Comparison of ENCODE assay signal across 8 mouse cellular contexts in genomic region chr1:191396897-191397849, GRCm38 (mm10). TPM values are rescaled to one million over a fixed set of nuclear protein-coding genes. Genes with fewer than 3 reads are reported as not detected.
A peak's percentile ranks its signal among the peaks of the same experiment; 100 is the strongest.
DNase-seq lines count a peak whose midpoint lies in the region; ATAC-seq and TF ChIP-seq lines count a peak whose summit lies in the region.

No protein-coding gene starts in this region.

- H3K9me3 ChIP-seq in E14TG2a.4 (ENCODE audit: low read length): no peaks in the 10 kb centered on the region
- H3K9me3 ChIP-seq in forebrain, embryonic 12.5 days: no peaks in the 10 kb centered on the region
- no peaks in the 10 kb centered on the region for H3K9me3 ChIP-seq in heart, postnatal 0 days (replicated peaks; ENCODE audit: control insufficient read depth, low read length)
- H3K9me3 ChIP-seq in liver, embryonic 16.5 days (replicated peaks; ENCODE audit: control insufficient read depth, low read length): no peaks in the 10 kb centered on the region
- no peaks in the 10 kb centered on the region for H3K9me3 ChIP-seq in neural tube, embryonic 13.5 days

- under 1% methylated on average over 82 of the region's 82 CpGs for WGBS in forebrain, embryonic 12.5 days
- WGBS in heart, postnatal 0 days: under 1% methylated on average over 74 of the region's 82 CpGs
- WGBS in liver, embryonic 16.5 days (ENCODE audit: insufficient replicate concordance): under 1% methylated on average over 79 of the region's 82 CpGs
- under 1% methylated on average over 82 of the region's 82 CpGs for WGBS in neural tube, embryonic 13.5 days

- H3K27ac ChIP-seq in forebrain, embryonic 12.5 days: peak overlapping the region; percentile 92
- H3K27ac ChIP-seq in heart, postnatal 0 days (ENCODE audit: low read depth): peak overlapping the region; percentile 99
- H3K27ac ChIP-seq in liver, embryonic 16.5 days (ENCODE audit: low read length): peak overlapping the region; percentile 96
- peak overlapping the region; percentile 97 for H3K27ac ChIP-seq in neural tube, embryonic 13.5 days (replicated peaks)
- H3K27ac ChIP-seq in testis, adult 2 months (ENCODE audit: control insufficient read depth, insufficient read depth, low read depth, low read length): peak overlapping the region; percentile 94

- no peaks in the 10 kb centered on the region for H3K36me3 ChIP-seq in E14TG2a.4 (ENCODE audit: insufficient read depth, low read length)
- H3K36me3 ChIP-seq in forebrain, embryonic 12.5 days (replicated peaks): no peaks in the 10 kb centered on the region
- H3K36me3 ChIP-seq in heart, postnatal 0 days (replicated peaks; ENCODE audit: control insufficient read depth, insufficient read depth, low read length): no peaks in the 10 kb centered on the region
- H3K36me3 ChIP-seq in liver, embryonic 16.5 days (ENCODE audit: control insufficient read depth, insufficient read depth): no peaks in the 10 kb centered on the region
- no peaks in the 10 kb centered on the region for H3K36me3 ChIP-seq in neural tube, embryonic 13.5 days
- H3K36me3 ChIP-seq in testis, adult 2 months (ENCODE audit: control insufficient read depth, insufficient read depth, low read length): no peaks in the 10 kb centered on the region

- H3K4me1 ChIP-seq in E14TG2a.4 (replicated peaks; ENCODE audit: low read depth, low read length): peaks cover 33% of the 10 kb centered on the region
- peaks cover 9% of the 10 kb centered on the region; the same call in 1 of the 2 replicates for H3K4me1 ChIP-seq in forebrain, embryonic 12.5 days
- H3K4me1 ChIP-seq in heart, postnatal 0 days (ENCODE audit: control insufficient read depth, insufficient read depth): peaks cover 22% of the 10 kb centered on the region
- peaks cover 13% of the 10 kb centered on the region for H3K4me1 ChIP-seq in liver, embryonic 16.5 days (ENCODE audit: control insufficient read depth, low read depth, low read length)
- peaks cover 17% of the 10 kb centered on the region for H3K4me1 ChIP-seq in neural tube, embryonic 13.5 days (replicated peaks)
- H3K4me1 ChIP-seq in testis, adult 2 months (ENCODE audit: control insufficient read depth, insufficient read depth, low read length): peaks cover 3% of the 10 kb centered on the region

- H3K9ac ChIP-seq in forebrain, embryonic 12.5 days: peak overlapping the region; percentile 82
- peak overlapping the region; percentile 91 for H3K9ac ChIP-seq in heart, postnatal 0 days (replicated peaks; ENCODE audit: low read depth, low read length)
- H3K9ac ChIP-seq in liver, embryonic 16.5 days (ENCODE audit: low read depth, low read length): peak overlapping the region; percentile 96
- H3K9ac ChIP-seq in neural tube, embryonic 13.5 days: peak overlapping the region; percentile 77

- peak; percentile 99 for DNase-seq in c-Kit-positive CD71-positive TER-119-positive erythroid progenitor cells, embryonic 14.5 days (ENCODE audit: low spot score)
- DNase-seq in heart, postnatal 0 days (ENCODE audit: low spot score): peak; percentile 99
- peak; percentile 100 for DNase-seq in kidney, postnatal 4 days

- no peaks in the 10 kb centered on the region for H3K27me3 ChIP-seq in E14TG2a.4 (ENCODE audit: insufficient read depth, low read length)
- no peaks in the 10 kb centered on the region for H3K27me3 ChIP-seq in forebrain, embryonic 12.5 days
- no peaks in the 10 kb centered on the region for H3K27me3 ChIP-seq in heart, postnatal 0 days (ENCODE audit: control insufficient read depth, insufficient read depth, low read length)
- no peaks in the 10 kb centered on the region for H3K27me3 ChIP-seq in liver, embryonic 16.5 days (ENCODE audit: control insufficient read depth, insufficient read depth, low read depth, low read length)
- peaks cover 4% of the 10 kb centered on the region; the same call in 1 of the 2 replicates for H3K27me3 ChIP-seq in neural tube, embryonic 13.5 days
- no peaks in the 10 kb centered on the region for H3K27me3 ChIP-seq in testis, adult 2 months (ENCODE audit: control insufficient read depth, insufficient read depth, low read length)

- TF ChIP-seq POLR2A in testis, adult 2 months (IDR thresholded peaks at IDR 0.05; ENCODE audit: control insufficient read depth, low read depth, low read length): peak; percentile 80

- TF ChIP-seq CTCF in E14TG2a.4 (conservative IDR thresholded peaks at IDR 0.05; ENCODE audit: low read length): no peak
- TF ChIP-seq CTCF in heart, postnatal 0 days (IDR thresholded peaks at IDR 0.05; ENCODE audit: low read depth): no peak
- TF ChIP-seq CTCF in testis, adult 2 months (IDR thresholded peaks at IDR 0.05; ENCODE audit: control insufficient read depth, insufficient read depth, insufficient replicate concordance, low read depth, low read length): no peak

- peak overlapping the region; percentile 78 for H3K4me2 ChIP-seq in forebrain, embryonic 12.5 days
- peak overlapping the region; percentile 74 for H3K4me2 ChIP-seq in heart, postnatal 0 days (ENCODE audit: low read depth, low read length)
- peak overlapping the region; percentile 93 for H3K4me2 ChIP-seq in liver, embryonic 16.5 days (ENCODE audit: low read depth, low read length)
- H3K4me2 ChIP-seq in neural tube, embryonic 13.5 days: peak overlapping the region; percentile 65

- peak; percentile 98 for ATAC-seq in forebrain, embryonic 12.5 days (ENCODE audit: low FRiP score)
- ATAC-seq in heart, postnatal 0 days (ENCODE audit: insufficient read depth, low read depth): peak; percentile 95
- peak; percentile 92 for ATAC-seq in liver, embryonic 16.5 days (ENCODE audit: low read depth)
- ATAC-seq in neural tube, embryonic 13.5 days (ENCODE audit: low read depth): peak; percentile 99

- no peak for TF ChIP-seq EP300 in heart, postnatal 0 days (IDR thresholded peaks at IDR 0.05; ENCODE audit: low read depth)

- peak overlapping the region; percentile 93 for H3K4me3 ChIP-seq in E14TG2a.4 (replicated peaks; ENCODE audit: low read length)
- H3K4me3 ChIP-seq in forebrain, embryonic 12.5 days (replicated peaks): peak overlapping the region; percentile 77
- peak overlapping the region; percentile 88 for H3K4me3 ChIP-seq in heart, postnatal 0 days (ENCODE audit: low read depth, low read length)
- peak overlapping the region; percentile 92 for H3K4me3 ChIP-seq in liver, embryonic 16.5 days (ENCODE audit: low read depth, low read length)
- H3K4me3 ChIP-seq in neural tube, embryonic 13.5 days: peak overlapping the region; percentile 65
- H3K4me3 ChIP-seq in testis, adult 2 months (ENCODE audit: control insufficient read depth, low read depth, low read length): peak overlapping the region; percentile 96

RNA-seq across cellular contexts. Expression of gene Ppp2r5a, which starts 5.9 kb away (rescaled TPM):
- polyA plus RNA-seq in forebrain, embryonic 12.5 days (2016; fragmentation: Nextera tagmentation; extraction: Ambion mirVana): 9.0 and 12.2 TPM in 2 replicates
- total RNA-seq in heart, postnatal 0 days (2014; rRNA removed; ENCODE audit: low replicate concordance): 109 and 125 TPM in 2 replicates
- 29.8 and 31.4 TPM in 2 replicates for polyA plus RNA-seq in heart, postnatal 0 days (2015; fragmentation: Nextera tagmentation; extraction: Ambion mirVana)
- polyA plus RNA-seq in liver, embryonic 16.5 days (2015; fragmentation: Nextera tagmentation; extraction: Ambion mirVana): 9.8 and 11.3 TPM in 2 replicates
- polyA plus RNA-seq in neural tube, embryonic 13.5 days (2015; fragmentation: Nextera tagmentation; extraction: Ambion mirVana): 8.6 and 8.7 TPM in 2 replicates
- polyA plus RNA-seq in testis, adult 2 months (2012; rRNA removed): 10.0 and 14.2 TPM in 2 replicates

Comparison
In these comparisons a context has a peak if more than half of its experiments do, and no peak if none do; other contexts are left out.
1. Peak in every context shown above with its lines: DNase-seq, ATAC-seq, H3K4me3 ChIP-seq and H3K27ac ChIP-seq.